Mouse (Mus musculus): ENCODE measurements around the gene Mcrip2. TPM values are rescaled to one million over a fixed set of nuclear protein-coding genes. Genes with fewer than 3 reads are reported as not detected.
A peak's percentile ranks its signal among the peaks of the same experiment; 100 is the strongest.

Gene Mcrip2
- total and polyA plus RNA-seq, 3 experiments, result 234 to 288 (median 254) TPM

GRCm38 (mm10) chr17:25818851-25819780 is 49.4 kb downstream of the Mcrip2 start:
- WGBS, result 5% methylated on average over 46 of the region's 46 CpGs
- H3K36me3 ChIP-seq (ENCODE audit: control insufficient read depth, insufficient read depth, low read length), result no peaks in the 10 kb centered on the region
- H3K4me1 ChIP-seq (ENCODE audit: control insufficient read depth, insufficient read depth, low read length), result peaks cover 3% of the 10 kb centered on the region
- H3K27me3 ChIP-seq (ENCODE audit: control insufficient read depth, insufficient read depth, low read length), result peaks cover 10% of the 10 kb centered on the region
- no peak overlapping the region for H3K4me3 ChIP-seq
- TF ChIP-seq EP300 (IDR thresholded peaks at IDR 0.05; ENCODE audit: insufficient read depth, low read depth, low read length) (no peak), POLR2A (IDR thresholded peaks at IDR 0.05; ENCODE audit: insufficient read depth, low read depth, low read length) (no peak), CTCF (IDR thresholded peaks at IDR 0.05) (no peak)
- intact Hi-C loops (cut with DNase I), result no loop called here
- H3K79me2 ChIP-seq (replicated peaks; ENCODE audit: control insufficient read depth, insufficient read depth, low read length), result no peaks in the 10 kb centered on the region
- H3K9ac ChIP-seq (ENCODE audit: low read depth, low read length), result no peak overlapping the region
- H3K27ac ChIP-seq, result no peak overlapping the region
- peak in 1 of 2 experiments; percentile 30 for DNase-seq

GRCm38 (mm10) chr17:25817662-25818061 is 50.9 kb downstream of the Mcrip2 start:
- no peak for DNase-seq
- no peaks in the 10 kb centered on the region for H3K79me2 ChIP-seq (replicated peaks; ENCODE audit: control insufficient read depth, insufficient read depth, low read length)
- intact Hi-C loops (cut with DNase I), result no loop called here
- 75% methylated on average over 11 of the region's 11 CpGs for WGBS
- H3K27me3 ChIP-seq (ENCODE audit: control insufficient read depth, insufficient read depth, low read length), result peaks cover 10% of the 10 kb centered on the region
- H3K4me1 ChIP-seq (ENCODE audit: control insufficient read depth, insufficient read depth, low read length), result no peaks in the 10 kb centered on the region
- no peak overlapping the region for H3K4me3 ChIP-seq
- no peaks in the 10 kb centered on the region for H3K36me3 ChIP-seq (ENCODE audit: control insufficient read depth, insufficient read depth, low read length)
- no peak overlapping the region for H3K9ac ChIP-seq (ENCODE audit: low read depth, low read length)
- TF ChIP-seq POLR2A (IDR thresholded peaks at IDR 0.05; ENCODE audit: insufficient read depth, low read depth, low read length) (no peak), EP300 (IDR thresholded peaks at IDR 0.05; ENCODE audit: insufficient read depth, low read depth, low read length) (no peak), CTCF (IDR thresholded peaks at IDR 0.05) (no peak)
- H3K27ac ChIP-seq, result no peak overlapping the region

Small RNA genes within 50 kb of the gene (microRNA-seq; reads per million reads assigned to microRNA genes)
- 0 to 3.4 reads per million in 2 experiments for gene Mir3082

Other genes with a start within 250 kb of the Mcrip2 start
- gene Gng13, start 151.6 kb downstream of the Mcrip2 start, total RNA-seq (2021), result under 1 TPM in 1 of 2 experiments, not detected in 1; 0.81 TPM
- 0.27 and 0.35 TPM in 2 replicates for gene Gng13, start 151.6 kb downstream of the Mcrip2 start, polyA plus RNA-seq (2012; rRNA removed)
- 1 to 10 TPM; 1.3 to 1.6 TPM for gene Chtf18, start 141.3 kb downstream of the Mcrip2 start, total RNA-seq (2021)
- gene Chtf18, start 141.3 kb downstream of the Mcrip2 start, polyA plus RNA-seq (2012; rRNA removed), result 0.85 and 1.7 TPM in 2 replicates
- 1 to 10 TPM; 4.2 to 5.1 TPM for gene Rpusd1, start 141.1 kb downstream of the Mcrip2 start, total RNA-seq (2021)
- gene Rpusd1, start 141.1 kb downstream of the Mcrip2 start, polyA plus RNA-seq (2012; rRNA removed), result 18.0 and 18.3 TPM in 2 replicates
- not detected for gene Mslnl, start 132.7 kb downstream of the Mcrip2 start, total RNA-seq (2021)
- gene Mslnl, start 132.7 kb downstream of the Mcrip2 start, polyA plus RNA-seq (2012; rRNA removed), result 0.10 and 0.26 TPM in 2 replicates
- 10 to 100 TPM; 13.2 to 16.6 TPM for gene Msln, start 114.4 kb downstream of the Mcrip2 start, total RNA-seq (2021)
- gene Msln, start 114.4 kb downstream of the Mcrip2 start, polyA plus RNA-seq (2012; rRNA removed), result 24.7 and 25.6 TPM in 2 replicates
- 10 to 100 TPM; 42.1 to 45.1 TPM for gene Narfl, start 95.0 kb downstream of the Mcrip2 start, total RNA-seq (2021)
- 36.4 and 52.6 TPM in 2 replicates for gene Narfl, start 95.0 kb downstream of the Mcrip2 start, polyA plus RNA-seq (2012; rRNA removed)
- 1 to 10 TPM; 6.4 to 7.7 TPM for gene Haghl, start 83.1 kb downstream of the Mcrip2 start, total RNA-seq (2021)
- gene Haghl, start 83.1 kb downstream of the Mcrip2 start, polyA plus RNA-seq (2012; rRNA removed), result 19.5 and 23.4 TPM in 2 replicates
- not detected for gene Ccdc78, start 82.2 kb downstream of the Mcrip2 start, total RNA-seq (2021)
- 1.1 TPM in 1 of 2 replicates, not detected in the other for gene Ccdc78, start 82.2 kb downstream of the Mcrip2 start, polyA plus RNA-seq (2012; rRNA removed)
- gene Fam173a, start 75.9 kb downstream of the Mcrip2 start, total RNA-seq (2021), result 10 to 100 TPM; 30.8 to 38.3 TPM
- 49.7 and 63.6 TPM in 2 replicates for gene Fam173a, start 75.9 kb downstream of the Mcrip2 start, polyA plus RNA-seq (2012; rRNA removed)
- not detected for gene AC134908.4, start 73.1 kb downstream of the Mcrip2 start, total RNA-seq (2021)
- not detected in 2 replicates for gene AC134908.4, start 73.1 kb downstream of the Mcrip2 start, polyA plus RNA-seq (2012; rRNA removed)
- 10 to 100 TPM; 49.0 to 54.6 TPM for gene Metrn, start 71.6 kb downstream of the Mcrip2 start, total RNA-seq (2021)
- gene Metrn, start 71.6 kb downstream of the Mcrip2 start, polyA plus RNA-seq (2012; rRNA removed), result 43.3 and 47.9 TPM in 2 replicates
- gene Fbxl16, start 59.7 kb downstream of the Mcrip2 start, total RNA-seq (2021), result 1 to 10 TPM; 1.1 to 1.4 TPM
- gene Fbxl16, start 59.7 kb downstream of the Mcrip2 start, polyA plus RNA-seq (2012; rRNA removed), result 2.3 and 3.2 TPM in 2 replicates
- gene Wdr24, start 45.1 kb downstream of the Mcrip2 start, total RNA-seq (2021), result 10 to 100 TPM; 11.0 to 11.1 TPM
- gene Wdr24, start 45.1 kb downstream of the Mcrip2 start, polyA plus RNA-seq (2012; rRNA removed), result 20.4 and 22.9 TPM in 2 replicates
- 10 to 100 TPM; 32.7 to 36.9 TPM for gene Jmjd8, start 39.9 kb downstream of the Mcrip2 start, total RNA-seq (2021)
- gene Jmjd8, start 39.9 kb downstream of the Mcrip2 start, polyA plus RNA-seq (2012; rRNA removed), result 47.2 and 48.9 TPM in 2 replicates
- gene Stub1, start 35.4 kb downstream of the Mcrip2 start, total RNA-seq (2021), result 100 to 1,000 TPM; 105 to 129 TPM
- gene Stub1, start 35.4 kb downstream of the Mcrip2 start, polyA plus RNA-seq (2012; rRNA removed), result 147 and 174 TPM in 2 replicates
- gene Rhbdl1, start 31.5 kb downstream of the Mcrip2 start, total RNA-seq (2021), result under 1 TPM; 0.55 to 0.82 TPM
- gene Rhbdl1, start 31.5 kb downstream of the Mcrip2 start, polyA plus RNA-seq (2012; rRNA removed), result 3.8 and 4.9 TPM in 2 replicates
- 1 to 10 TPM; 2.4 to 2.9 TPM for gene Gm20683, start 27.0 kb downstream of the Mcrip2 start, total RNA-seq (2021)
- gene Gm20683, start 27.0 kb downstream of the Mcrip2 start, polyA plus RNA-seq (2012; rRNA removed), result 13.9 and 21.6 TPM in 2 replicates
- gene Rhot2, start 23.9 kb downstream of the Mcrip2 start, total RNA-seq (2021), result 100 to 1,000 TPM; 120 to 139 TPM
- 209 and 257 TPM in 2 replicates for gene Rhot2, start 23.9 kb downstream of the Mcrip2 start, polyA plus RNA-seq (2012; rRNA removed)
- gene Wdr90, start 7.3 kb downstream of the Mcrip2 start, total RNA-seq (2021), result 1 to 10 TPM; 1.2 to 1.3 TPM
- gene Wdr90, start 7.3 kb downstream of the Mcrip2 start, polyA plus RNA-seq (2012; rRNA removed), result 8.0 and 8.5 TPM in 2 replicates
- gene Mettl26, start 6.3 kb upstream of the Mcrip2 start, total RNA-seq (2021), result 10 to 100 TPM; 12.7 TPM
- gene Mettl26, start 6.3 kb upstream of the Mcrip2 start, polyA plus RNA-seq (2012; rRNA removed), result 24.8 and 30.5 TPM in 2 replicates
- gene Wfikkn1, start 12.1 kb upstream of the Mcrip2 start, total RNA-seq (2021), result under 1 TPM; 0.50 to 0.82 TPM
- 0.29 and 0.44 TPM in 2 replicates for gene Wfikkn1, start 12.1 kb upstream of the Mcrip2 start, polyA plus RNA-seq (2012; rRNA removed)
- 10 to 100 TPM; 15.2 to 17.6 TPM for gene Rab40c, start 51.0 kb upstream of the Mcrip2 start, total RNA-seq (2021)
- 20.5 and 33.8 TPM in 2 replicates for gene Rab40c, start 51.0 kb upstream of the Mcrip2 start, polyA plus RNA-seq (2012; rRNA removed)
- 10 to 100 TPM; 40.8 to 48.7 TPM for gene Pigq, start 76.2 kb upstream of the Mcrip2 start, total RNA-seq (2021)
- 74.7 and 115 TPM in 2 replicates for gene Pigq, start 76.2 kb upstream of the Mcrip2 start, polyA plus RNA-seq (2012; rRNA removed)
- under 1 TPM; 0.10 to 0.30 TPM for gene Nhlrc4, start 76.2 kb upstream of the Mcrip2 start, total RNA-seq (2021)
- gene Nhlrc4, start 76.2 kb upstream of the Mcrip2 start, polyA plus RNA-seq (2012; rRNA removed), result 0.15 and 2.8 TPM in 2 replicates
- gene A930017K11Rik, start 83.8 kb upstream of the Mcrip2 start, total RNA-seq (2021), result under 1 TPM; 0.27 to 0.37 TPM
- gene A930017K11Rik, start 83.8 kb upstream of the Mcrip2 start, polyA plus RNA-seq (2012; rRNA removed), result 0.44 and 0.61 TPM in 2 replicates
- 1 to 10 TPM; 6.1 to 7.4 TPM for gene Capn15, start 117.0 kb upstream of the Mcrip2 start, total RNA-seq (2021)
- gene Capn15, start 117.0 kb upstream of the Mcrip2 start, polyA plus RNA-seq (2012; rRNA removed), result 15.1 and 15.5 TPM in 2 replicates
- 10 to 100 TPM; 29.7 to 30.5 TPM for gene Rab11fip3, start 200.8 kb upstream of the Mcrip2 start, total RNA-seq (2021)
- gene Rab11fip3, start 200.8 kb upstream of the Mcrip2 start, polyA plus RNA-seq (2012; rRNA removed), result 29.3 and 33.1 TPM in 2 replicates
- gene Decr2, start 221.6 kb upstream of the Mcrip2 start, total RNA-seq (2021), result 1 to 10 TPM; 9.2 to 9.5 TPM
- gene Decr2, start 221.6 kb upstream of the Mcrip2 start, polyA plus RNA-seq (2012; rRNA removed), result 13.9 and 23.3 TPM in 2 replicates
- 1 to 10 TPM; 3.7 to 4.4 TPM for gene Nme4, start 226.8 kb upstream of the Mcrip2 start, total RNA-seq (2021)
- 13.8 and 21.4 TPM in 2 replicates for gene Nme4, start 226.8 kb upstream of the Mcrip2 start, polyA plus RNA-seq (2012; rRNA removed)
- 1 to 10 TPM; 3.8 to 5.3 TPM for gene Tmem8, start 244.5 kb upstream of the Mcrip2 start, total RNA-seq (2021)
- 10.5 and 11.6 TPM in 2 replicates for gene Tmem8, start 244.5 kb upstream of the Mcrip2 start, polyA plus RNA-seq (2012; rRNA removed)